Mouse (Mus musculus) heart, embryonic 15.5 days (tissue): Measurements from ENCODE around the gene Leprot. TPM values are rescaled to one million over a fixed set of nuclear protein-coding genes. Genes with fewer than 3 reads are reported as not detected.

Experiments used
- ATAC-seq: fragments of 200-750 bp; cut with Nextera tagmentation; replicated peaks from 2 replicates; pipeline ENCODE4 v1.8.0; 2017; ENCODE audit warnings: low read depth, moderate TSS enrichment; ENCODE audit not compliant: insufficient number of reproducible peaks, insufficient read depth, low FRiP score
- H3K27ac ChIP-seq: fragments of 300-500 bp; sonication (generic); 2 replicates; pipeline ENCODE4 v1.5.1; 2015; ENCODE audit warnings: mild to moderate bottlenecking, inconsistent platforms
- H3K27me3 ChIP-seq: fragments of 300-500 bp; sonication (generic); 2 replicates; pipeline ENCODE4 v1.6.1; 2015; ENCODE audit warnings: inconsistent platforms
- H3K36me3 ChIP-seq: fragments of 300-500 bp; sonication (generic); 2 replicates; pipeline ENCODE4 v1.6.1; 2015; ENCODE audit warnings: mild to moderate bottlenecking, inconsistent platforms
- H3K4me1 ChIP-seq: fragments of 300-500 bp; sonication (generic); replicated peaks from 2 replicates; pipeline ENCODE4 v1.6.1; 2015; ENCODE audit warnings: inconsistent platforms
- H3K4me2 ChIP-seq: fragments of 300-500 bp; sonication (generic); 2 replicates; pipeline ENCODE4 v1.6.1; 2015; ENCODE audit warnings: inconsistent platforms, mild to moderate bottlenecking, moderate library complexity
- H3K4me3 ChIP-seq: fragments of 300-500 bp; sonication (generic); 2 replicates; pipeline ENCODE4 v1.5.1; 2015; ENCODE audit warnings: mild to moderate bottlenecking, inconsistent platforms
- H3K9ac ChIP-seq: fragments of 300-500 bp; sonication (generic); 2 replicates; pipeline ENCODE4 v1.6.1; 2015; ENCODE audit warnings: mild to moderate bottlenecking, inconsistent platforms
- H3K9me3 ChIP-seq: fragments of 300-500 bp; sonication (generic); replicated peaks from 2 replicates; pipeline ENCODE4 v1.6.1; 2016; ENCODE audit warnings: inconsistent platforms
- WGBS: fragments of 180-500 bp; shearing (Covaris S2); methylation state at CpG from one replicate; pipeline ENCODE4 v1.1.7; 2015; ENCODE audit warnings: mixed read lengths; 5-methylcytosine and 5-hydroxymethylcytosine counted together
- polyA plus RNA-seq: library from polyadenylated mRNA; unstranded; fragments of >200 nt; fragmentation: Nextera tagmentation; extraction: Ambion mirVana; gene quantifications from 2 replicates; pipeline ENCODE4 v1.2.1, GENCODE M21; 2015

Gene Leprot
- polyA plus RNA-seq, 1 experiment from 2014 or later: 72.6 TPM

DNA sequence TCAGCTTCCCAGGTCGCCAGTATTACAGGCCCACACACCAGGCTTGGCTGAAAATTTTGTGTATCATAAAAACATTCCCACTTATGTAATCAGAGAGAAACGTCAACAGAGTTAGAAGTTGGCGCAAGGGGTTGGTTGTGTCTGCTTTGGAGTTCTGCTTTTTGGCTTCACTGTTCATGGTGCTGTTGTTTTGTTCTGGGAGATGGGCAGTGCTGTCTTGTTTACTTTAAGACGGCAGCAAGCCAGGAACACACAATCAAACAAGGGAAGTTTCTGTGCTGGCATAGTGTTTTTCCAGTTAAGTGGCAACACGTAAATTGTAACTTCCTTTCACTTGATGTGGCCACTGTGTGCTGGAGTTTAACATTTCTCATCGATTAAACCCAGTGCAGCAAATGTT, 47.0 kb downstream of the Leprot start:
- Histone ChIP-seq H3K9me3 (no peaks in the 10 kb centered on the region), H3K4me1 (no peaks in the 10 kb centered on the region), H3K9ac (no peak overlapping the region), H3K36me3 (no peaks in the 10 kb centered on the region), H3K27ac (no peak overlapping the region), H3K4me2 (no peak overlapping the region), H3K4me3 (no peak overlapping the region), H3K27me3 (no peaks in the 10 kb centered on the region)
- ATAC-seq: no peak
- WGBS: 66% methylated on average over 6 of the region's 6 CpGs

GRCm38 (mm10) chr4:101697236-101697635, 49.7 kb downstream of the Leprot start:
- ATAC-seq: no peak
- Histone ChIP-seq H3K27ac (no peak overlapping the region), H3K9me3 (no peaks in the 10 kb centered on the region), H3K4me3 (no peak overlapping the region), H3K9ac (no peak overlapping the region), H3K36me3 (no peaks in the 10 kb centered on the region), H3K4me1 (no peaks in the 10 kb centered on the region), H3K27me3 (no peaks in the 10 kb centered on the region), H3K4me2 (no peak overlapping the region)
- WGBS: 65% methylated on average over 3 of the region's 3 CpGs

- Histone ChIP-seq H3K9ac (no peak overlapping the region), H3K27ac (no peak overlapping the region), H3K27me3 (no peaks in the 10 kb centered on the region), H3K4me2 (no peak overlapping the region), H3K36me3 (no peaks in the 10 kb centered on the region), H3K9me3 (no peaks in the 10 kb centered on the region), H3K4me3 (no peak overlapping the region), H3K4me1 (no peaks in the 10 kb centered on the region)
- 63% methylated on average over 1 of the region's 1 CpGs for WGBS
- no peak for ATAC-seq
Observed at GRCm38 (mm10) chr4:101699423-101699822, 51.9 kb downstream of the Leprot start.

DNA sequence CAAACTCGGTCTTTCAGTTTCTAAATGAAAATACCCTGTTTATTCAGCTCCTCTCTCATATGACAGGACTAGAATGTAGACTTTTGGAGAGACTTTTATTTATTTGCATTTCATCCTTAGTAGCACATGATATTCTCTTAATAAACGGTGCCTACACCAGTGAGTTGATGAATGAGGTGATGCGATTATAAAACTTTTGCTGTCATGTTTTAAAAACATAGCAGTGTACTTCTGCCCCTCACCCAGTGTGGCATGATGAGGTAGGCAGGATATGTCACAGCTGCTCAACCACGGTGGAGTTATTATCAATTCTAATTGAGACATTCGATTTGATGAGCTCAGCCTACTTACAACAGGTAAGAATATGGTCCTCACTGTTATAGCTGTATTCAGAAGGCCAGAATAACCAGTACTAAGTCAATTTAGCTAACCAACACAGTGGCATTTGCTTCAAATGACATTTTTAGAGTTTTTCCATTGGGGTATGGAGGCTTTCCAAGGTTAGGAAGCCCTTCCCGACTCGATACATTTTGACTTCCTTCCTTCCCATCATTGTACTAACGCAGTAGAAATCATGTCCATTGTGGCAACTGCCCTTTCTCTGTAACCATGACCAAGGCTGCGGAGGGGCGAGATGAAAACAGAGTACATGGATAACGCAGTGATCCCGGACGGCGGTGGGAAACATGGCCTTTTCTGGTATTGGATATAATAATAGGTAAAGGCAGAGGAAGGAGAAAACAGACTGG, 53.5 kb downstream of the Leprot start:
- H3K4me2 ChIP-seq: no peak overlapping the region
- no peaks in the 10 kb centered on the region for H3K9me3 ChIP-seq
- no peak overlapping the region for H3K9ac ChIP-seq
- H3K36me3 ChIP-seq: no peaks in the 10 kb centered on the region
- H3K27ac ChIP-seq: no peak overlapping the region
- WGBS: 83% methylated on average over 14 of the region's 14 CpGs
- H3K27me3 ChIP-seq: no peaks in the 10 kb centered on the region
- no peak for ATAC-seq
- H3K4me3 ChIP-seq: no peak overlapping the region
- no peaks in the 10 kb centered on the region for H3K4me1 ChIP-seq

DNA sequence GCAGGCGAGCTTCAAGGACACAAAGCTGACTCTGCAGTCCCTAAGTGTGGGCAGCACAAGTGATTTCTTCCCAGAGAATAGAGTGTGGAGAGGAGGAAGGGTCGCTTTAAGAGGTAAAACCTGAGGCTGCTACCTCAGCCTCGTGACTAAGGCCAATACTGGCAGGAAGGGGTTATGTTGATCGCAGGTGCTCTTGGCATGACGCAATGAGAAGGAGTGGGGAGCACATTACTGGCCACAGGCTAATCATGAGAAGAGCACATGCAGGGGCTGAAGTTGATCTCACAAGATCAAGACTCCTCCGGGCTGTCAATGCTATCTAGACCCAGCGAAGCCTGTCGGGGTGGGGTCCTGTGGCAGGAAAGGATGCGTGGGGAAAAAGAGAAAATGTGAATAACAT, 57.8 kb downstream of the Leprot start:
- Histone ChIP-seq H3K27ac (no peak overlapping the region), H3K4me1 (no peaks in the 10 kb centered on the region), H3K9ac (no peak overlapping the region), H3K9me3 (no peaks in the 10 kb centered on the region), H3K4me2 (no peak overlapping the region), H3K4me3 (no peak overlapping the region), H3K36me3 (no peaks in the 10 kb centered on the region), H3K27me3 (no peaks in the 10 kb centered on the region)
- ATAC-seq: no peak
- WGBS: 77% methylated on average over 9 of the region's 9 CpGs

DNA sequence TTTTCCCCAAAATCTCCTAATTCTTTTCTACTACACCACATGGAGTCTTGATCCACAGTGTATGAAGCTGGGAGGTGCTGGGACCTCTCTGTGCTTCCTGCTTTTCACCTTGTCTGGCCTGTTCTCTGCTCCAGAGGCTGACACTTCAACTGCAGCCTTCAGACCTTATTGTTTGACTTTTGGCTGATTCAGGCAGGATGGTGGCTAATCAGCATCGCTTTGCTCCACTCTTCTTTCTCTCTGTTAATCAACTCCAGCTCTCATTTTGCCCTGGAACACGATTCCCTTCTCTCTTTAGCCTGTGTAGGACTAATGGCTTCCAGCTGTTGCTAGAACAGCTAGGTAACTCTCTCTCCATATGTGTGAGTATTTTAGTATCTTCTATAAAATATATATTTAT, 59.7 kb downstream of the Leprot start:
- H3K4me2 ChIP-seq: no peak overlapping the region
- ATAC-seq: no peak
- H3K4me3 ChIP-seq: no peak overlapping the region
- WGBS: 53% methylated on average over 2 of the region's 2 CpGs
- no peak overlapping the region for H3K9ac ChIP-seq
- H3K4me1 ChIP-seq: no peaks in the 10 kb centered on the region
- H3K27ac ChIP-seq: no peak overlapping the region
- no peaks in the 10 kb centered on the region for H3K9me3 ChIP-seq
- H3K27me3 ChIP-seq: no peaks in the 10 kb centered on the region
- no peaks in the 10 kb centered on the region for H3K36me3 ChIP-seq

- Histone ChIP-seq H3K27ac (no peak overlapping the region), H3K9ac (no peak overlapping the region), H3K4me3 (no peak overlapping the region), H3K9me3 (no peaks in the 10 kb centered on the region), H3K36me3 (no peaks in the 10 kb centered on the region), H3K27me3 (no peaks in the 10 kb centered on the region), H3K4me2 (no peak overlapping the region), H3K4me1 (no peaks in the 10 kb centered on the region)
- WGBS: 68% methylated on average over 3 of the region's 3 CpGs
- ATAC-seq: no peak
Observed at GRCm38 (mm10) chr4:101707953-101708352, 60.4 kb downstream of the Leprot start.

Other genes starting within 250 kb of the Leprot start
- 19.7 and 21.3 TPM in 2 replicates for gene Ak4, start 228.4 kb upstream of the Leprot start, polyA plus RNA-seq
- gene Dnajc6, start 151.1 kb upstream of the Leprot start, polyA plus RNA-seq: 0.43 and 1.9 TPM in 2 replicates
- gene Lepr, start 69.7 kb downstream of the Leprot start, polyA plus RNA-seq: 1.6 TPM in 2 replicates
- not detected in 2 replicates for gene B020004J07Rik, start 196.3 kb downstream of the Leprot start, polyA plus RNA-seq
- gene C130073F10Rik, start 246.1 kb downstream of the Leprot start, polyA plus RNA-seq: not detected in 2 replicates